Mouse (Mus musculus): ENCODE data around the gene Slco3a1.

GRCm38 (mm10) chr7:74487727-74488126, 66.9 kb downstream of the Slco3a1 start:
- no peak for TF ChIP-seq CTCF (IDR thresholded peaks at IDR 0.05; ENCODE audit: low read depth, low read length)
- TF ChIP-seq POLR2A (IDR thresholded peaks at IDR 0.05; ENCODE audit: extremely low read depth, insufficient read depth, low read length), result no peak

Measured in liver, adult 2 months (tissue).